Mouse (Mus musculus): ENCODE data around the gene Lgals12.

Lgals12 gene

GRCm38 (mm10) chr19:7606801-7607689 lies at the start of gene Lgals12:
Lgals12 (minus strand) TSS chr19:7607193.
- in situ Hi-C loops (cut with MboI, MseI) = no loop called here

- in situ Hi-C loops (cut with MboI, MseI) = no loop called here
These were observed 42.1 kb upstream of the Lgals12 start for GRCm38 (mm10) chr19:7648913-7649666.

- in situ Hi-C loops (cut with MboI, MseI) = loop anchor here (10.0 kb wide), 1 partner anchor 59 kb away; no protein-coding TSS in a partner anchor
These were observed 26.8 kb upstream of the Lgals12 start for GRCm38 (mm10) chr19:7633786-7634185.

- in situ Hi-C loops (cut with MboI, MseI) = loop anchor here (10.0 kb wide), 1 partner anchor 58 kb away; no protein-coding TSS in a partner anchor
These were observed 26.0 kb upstream of the Lgals12 start for GRCm38 (mm10) chr19:7633021-7633420.

- in situ Hi-C loops (cut with MboI, MseI) = no loop called here
These were observed 10.7 kb upstream of the Lgals12 start for GRCm38 (mm10) chr19:7617696-7618095.

GRCm38 (mm10) chr19:7617085-7617484 lies 10.1 kb upstream of the Lgals12 start:
- in situ Hi-C loops (cut with MboI, MseI) = no loop called here

GRCm38 (mm10) chr19:7616231-7616930 lies 9.4 kb upstream of the Lgals12 start:
- in situ Hi-C loops (cut with MboI, MseI) = no loop called here

GRCm38 (mm10) chr19:7613151-7613550 lies 6.2 kb upstream of the Lgals12 start:
- in situ Hi-C loops (cut with MboI, MseI) = no loop called here

- in situ Hi-C loops (cut with MboI, MseI) = no loop called here
These were observed 5.2 kb upstream of the Lgals12 start, which contains the start of gene Hrasls5 for GRCm38 (mm10) chr19:7611942-7612757. Hrasls5 (plus strand) TSS chr19:7612541.

GRCm38 (mm10) chr19:7607690-7608201 lies 753 bp upstream of the Lgals12 start:
- in situ Hi-C loops (cut with MboI, MseI) = no loop called here

- in situ Hi-C loops (cut with MboI, MseI) = no loop called here
These were observed 836 bp downstream of the Lgals12 start for GRCm38 (mm10) chr19:7605930-7606783.

GRCm38 (mm10) chr19:7605013-7605412 lies 2.0 kb downstream of the Lgals12 start:
- in situ Hi-C loops (cut with MboI, MseI) = no loop called here

- in situ Hi-C loops (cut with MboI, MseI) = no loop called here
These were observed 2.9 kb downstream of the Lgals12 start for GRCm38 (mm10) chr19:7604107-7604506.

- in situ Hi-C loops (cut with MboI, MseI) = no loop called here
These were observed 5.4 kb downstream of the Lgals12 start for GRCm38 (mm10) chr19:7601551-7601950.

GRCm38 (mm10) chr19:7598481-7598880 lies 8.5 kb downstream of the Lgals12 start:
- in situ Hi-C loops (cut with MboI, MseI) = loop anchor here (5.0 kb wide), 1 partner anchor 76 kb away; no protein-coding TSS in a partner anchor

- in situ Hi-C loops (cut with MboI, MseI) = loop anchor here (5.0 kb wide), 1 partner anchor 73 kb away; no protein-coding TSS in a partner anchor
These were observed 11.5 kb downstream of the Lgals12 start for GRCm38 (mm10) chr19:7595534-7595933.

GRCm38 (mm10) chr19:7592018-7592417 lies 15.0 kb downstream of the Lgals12 start:
- in situ Hi-C loops (cut with MboI, MseI) = no loop called here

GRCm38 (mm10) chr19:7590795-7591194 lies 16.2 kb downstream of the Lgals12 start:
- in situ Hi-C loops (cut with MboI, MseI) = no loop called here

- in situ Hi-C loops (cut with MboI, MseI) = no loop called here
These were observed 21.2 kb downstream of the Lgals12 start for GRCm38 (mm10) chr19:7585764-7586163.

GRCm38 (mm10) chr19:7585279-7585678 lies 21.7 kb downstream of the Lgals12 start:
- in situ Hi-C loops (cut with MboI, MseI) = no loop called here
